Mouse (Mus musculus) stomach, postnatal 0 days (tissue): ENCODE measurements around the gene Cntnap2.

Experiments
- CTCF ChIP-seq: IDR thresholded peaks from 2 replicates; pipeline ENCODE4 v1.5.1; 2016; ENCODE audit warnings: antibody characterized with exemption, low read depth, mild to moderate bottlenecking, moderate library complexity
- EP300 ChIP-seq: optimal IDR thresholded peaks from 2 replicates; pipeline ENCODE3; 2016; ENCODE audit warnings: antibody characterized with exemption

DNA sequence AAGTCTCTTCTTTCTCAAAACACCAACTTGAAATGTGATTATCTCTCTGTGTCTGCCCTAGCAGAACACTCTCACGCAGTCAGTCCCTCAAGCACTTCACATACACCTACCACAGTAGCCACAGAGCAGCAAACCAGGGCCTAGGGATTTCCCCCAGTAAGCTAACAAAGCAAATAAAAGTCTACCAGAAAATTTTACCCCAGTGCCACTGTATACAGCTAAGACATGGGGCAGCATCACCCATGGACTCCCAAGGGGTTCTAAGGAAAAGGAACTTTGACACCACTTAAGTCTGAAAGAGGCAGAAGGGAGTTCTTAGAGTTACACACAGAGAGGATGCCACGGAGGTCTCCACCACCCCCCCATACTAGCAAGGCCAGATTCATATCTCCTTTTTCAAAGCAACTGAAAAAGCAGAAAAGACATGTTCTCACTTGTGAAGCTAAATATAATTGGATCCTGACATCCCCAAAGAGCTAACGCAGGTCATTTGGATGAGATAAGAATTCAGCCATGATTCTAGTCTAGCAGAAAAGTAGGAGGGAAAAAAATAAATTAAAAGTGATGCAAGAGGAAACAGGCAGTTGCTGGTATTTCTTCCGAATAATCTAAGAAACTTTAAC lies 1967.0 kb downstream of the Cntnap2 start:
- no peak for TF ChIP-seq CTCF
- TF ChIP-seq EP300, result no peak
